Mouse (Mus musculus) thymus, adult 18-20 months (tissue): Measurements from ENCODE around the gene Pced1b.
"Not testable (repeated sequence)": the region's sequence is repeated elsewhere in the genome, so short reads cannot be mapped to it uniquely, and the experiment has no call there.

Source experiments
- DNase-seq, 2 experiments: peaks; one replicate each; pipeline ENCODE4 v3.0.0; 2022; ENCODE audit warnings: mixed read lengths in 2 of 2

Gene Pced1b

DNA sequence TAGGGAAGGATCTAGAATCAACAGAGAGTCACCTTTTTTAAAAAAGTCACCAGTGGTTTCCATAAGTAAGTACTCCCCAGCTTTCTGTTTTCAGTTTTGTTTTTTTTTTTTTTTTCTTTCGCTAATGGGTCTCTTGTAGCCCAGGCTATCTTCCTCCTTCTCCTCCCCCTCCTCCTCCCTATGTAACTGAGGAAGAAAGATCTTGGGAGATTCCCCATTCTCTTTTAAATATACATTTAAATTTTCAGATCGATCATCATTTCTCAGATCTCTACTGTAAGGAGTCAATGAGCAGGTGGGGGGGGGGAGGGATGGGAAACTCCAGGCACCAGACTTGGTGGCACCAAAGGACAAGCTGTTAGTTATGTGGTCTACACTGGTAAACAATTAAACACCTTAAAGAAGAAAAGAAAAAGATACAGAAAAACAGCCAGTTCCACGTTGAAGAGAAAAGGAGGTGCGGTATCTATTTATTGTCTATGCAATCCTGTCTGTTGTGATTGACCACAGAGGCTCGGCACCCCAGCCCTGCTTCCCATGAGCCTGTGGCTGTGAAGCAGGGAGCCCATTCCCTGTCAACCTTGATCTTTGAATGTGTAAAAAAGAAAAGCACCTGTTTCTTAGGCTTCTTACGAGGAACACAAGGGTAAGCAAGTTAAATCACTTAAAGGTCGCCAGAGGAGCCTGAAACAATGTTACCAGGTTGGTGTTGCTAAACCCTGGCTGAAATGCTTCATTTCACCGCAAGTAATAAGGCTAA, 127.4 kb downstream of the Pced1b start:
- DNase-seq: no peak

DNA sequence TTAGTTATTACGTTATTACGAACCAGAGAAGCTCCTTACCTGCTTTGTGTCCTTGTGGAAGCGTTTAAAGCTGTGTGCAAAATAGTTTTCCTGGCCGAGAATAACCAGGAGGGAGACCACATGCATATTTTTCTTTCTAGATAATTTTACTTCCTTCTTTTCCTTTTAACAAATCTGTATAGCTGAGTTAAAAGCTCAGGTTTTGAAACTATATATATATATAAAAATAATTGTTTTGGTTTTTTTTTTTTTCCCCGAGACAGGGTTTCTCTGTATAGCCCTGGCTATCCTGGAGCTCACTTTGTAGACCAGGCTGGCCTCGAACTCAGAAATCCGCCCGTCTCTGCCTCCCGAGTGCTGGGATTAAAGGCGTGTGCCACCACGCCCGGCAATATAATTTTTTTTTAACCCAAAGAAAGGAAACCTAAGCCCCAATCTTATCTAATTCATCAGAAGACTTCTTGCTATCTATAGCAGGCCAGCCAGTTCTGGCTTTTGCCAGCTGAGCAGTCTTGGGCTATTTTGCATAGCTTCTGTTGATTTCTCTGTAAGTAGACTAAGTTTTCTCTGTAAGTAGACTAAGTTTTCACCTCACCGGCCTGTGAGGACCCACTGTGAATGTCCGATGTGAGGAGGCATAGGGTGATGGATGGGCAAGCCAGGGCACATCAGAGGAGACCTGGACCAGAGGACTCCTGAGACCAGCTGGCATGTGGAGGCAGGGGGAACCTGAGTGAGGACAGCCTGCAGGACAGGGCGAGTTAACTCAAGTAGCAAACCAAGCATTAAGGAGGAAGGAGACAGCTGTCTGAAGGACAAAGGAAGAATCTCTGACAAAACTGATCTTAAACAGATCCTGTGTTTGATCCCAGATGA, 128.2 kb downstream of the Pced1b start:
- DNase-seq: no peak

DNA sequence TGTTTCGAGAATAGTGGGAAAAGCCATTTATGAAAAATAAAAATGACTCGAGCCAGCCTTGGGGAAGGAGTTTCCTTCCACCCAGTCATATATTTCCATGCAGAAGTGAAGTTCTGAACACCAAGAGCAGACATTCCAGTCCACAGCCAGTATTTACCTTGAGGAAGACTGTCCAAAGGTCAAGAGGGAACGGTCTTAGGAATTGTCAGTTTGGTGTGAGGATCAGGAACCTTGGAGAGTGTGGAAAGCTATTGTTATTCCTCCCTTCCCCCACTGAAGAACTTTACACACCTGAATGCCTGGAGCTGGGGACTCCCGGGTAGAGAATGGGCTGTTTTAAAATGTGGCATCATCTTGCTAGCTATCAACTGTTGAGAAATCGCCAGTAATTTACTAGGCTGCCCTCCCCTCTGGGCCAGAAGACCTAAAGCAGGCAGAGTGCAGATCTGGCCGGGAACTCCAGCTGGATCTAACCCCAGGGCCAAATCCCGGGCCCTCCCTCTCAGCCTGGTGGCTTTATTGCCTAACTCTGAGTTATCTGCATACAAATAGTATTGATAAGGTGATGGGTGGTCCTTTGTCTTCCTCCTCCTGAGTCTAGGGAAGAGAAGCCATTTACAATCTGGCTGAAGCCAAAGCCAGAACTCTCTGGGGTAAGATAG, 129.3 kb downstream of the Pced1b start:
- DNase-seq: no peak

GRCm38 (mm10) chr15:97376792-97377222, 129.9 kb downstream of the Pced1b start:
- DNase-seq: no peak

GRCm38 (mm10) chr15:97378061-97378460, 131.2 kb downstream of the Pced1b start:
- DNase-seq: no peak

DNA sequence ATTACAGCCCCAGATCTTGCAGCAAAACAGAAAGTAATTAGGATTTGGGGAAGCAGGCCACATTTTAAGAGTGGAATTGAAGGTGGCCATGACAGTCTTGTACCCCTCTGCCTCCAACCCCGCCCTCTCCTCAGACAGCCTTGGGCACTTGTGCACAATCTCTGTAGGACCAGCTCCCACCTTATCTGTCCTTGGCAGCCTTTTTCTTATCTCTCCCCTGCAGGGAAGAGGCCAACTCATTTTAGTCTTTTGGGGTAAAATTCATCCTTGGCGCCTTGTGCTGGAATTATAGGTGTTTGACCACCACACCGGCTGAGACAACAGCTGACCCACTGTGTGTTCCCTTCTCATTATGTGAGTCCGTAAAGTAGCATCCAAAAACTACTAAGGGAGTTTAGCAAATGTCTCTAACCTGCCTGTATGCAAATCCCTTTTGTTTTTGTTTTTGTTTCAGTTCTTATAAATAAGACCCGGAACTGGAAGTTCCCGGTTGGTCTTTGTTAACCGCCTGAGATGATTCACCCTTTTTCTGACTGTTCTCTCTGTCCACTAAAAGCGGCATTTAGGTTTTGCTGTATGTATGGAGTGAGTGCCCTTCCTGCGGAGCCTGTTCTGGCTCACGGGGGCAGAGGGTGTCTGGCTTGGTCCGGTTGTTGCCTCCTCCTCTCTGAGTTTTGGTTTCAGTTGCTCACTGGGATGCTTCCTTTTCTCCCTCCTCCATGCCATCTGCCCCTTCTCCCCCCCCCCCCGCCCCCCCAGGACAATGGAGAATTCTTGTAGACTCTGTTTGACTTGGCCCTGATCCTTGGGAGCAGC, 132.8 kb downstream of the Pced1b start:
- no peak for DNase-seq

DNA sequence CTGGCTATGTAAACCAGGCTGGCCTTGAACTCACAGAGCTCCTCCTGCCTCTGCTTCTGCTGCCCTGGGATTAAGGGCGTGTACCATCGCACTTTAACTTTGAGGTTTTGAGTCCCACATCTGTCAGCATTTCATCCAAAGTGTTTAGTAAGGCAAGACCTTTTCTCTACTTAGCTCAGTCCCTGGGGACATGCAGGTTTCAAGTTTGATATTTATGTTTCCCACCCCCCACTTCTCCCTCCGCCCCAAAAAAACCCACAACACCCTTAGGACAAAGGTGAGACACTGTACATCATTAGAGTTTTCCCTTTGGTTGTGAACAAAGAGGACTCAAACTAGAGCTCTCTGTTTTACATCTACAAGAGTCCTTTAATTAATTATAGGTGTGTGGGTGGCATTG, 135.7 kb downstream of the Pced1b start:
- no peak for DNase-seq

DNA sequence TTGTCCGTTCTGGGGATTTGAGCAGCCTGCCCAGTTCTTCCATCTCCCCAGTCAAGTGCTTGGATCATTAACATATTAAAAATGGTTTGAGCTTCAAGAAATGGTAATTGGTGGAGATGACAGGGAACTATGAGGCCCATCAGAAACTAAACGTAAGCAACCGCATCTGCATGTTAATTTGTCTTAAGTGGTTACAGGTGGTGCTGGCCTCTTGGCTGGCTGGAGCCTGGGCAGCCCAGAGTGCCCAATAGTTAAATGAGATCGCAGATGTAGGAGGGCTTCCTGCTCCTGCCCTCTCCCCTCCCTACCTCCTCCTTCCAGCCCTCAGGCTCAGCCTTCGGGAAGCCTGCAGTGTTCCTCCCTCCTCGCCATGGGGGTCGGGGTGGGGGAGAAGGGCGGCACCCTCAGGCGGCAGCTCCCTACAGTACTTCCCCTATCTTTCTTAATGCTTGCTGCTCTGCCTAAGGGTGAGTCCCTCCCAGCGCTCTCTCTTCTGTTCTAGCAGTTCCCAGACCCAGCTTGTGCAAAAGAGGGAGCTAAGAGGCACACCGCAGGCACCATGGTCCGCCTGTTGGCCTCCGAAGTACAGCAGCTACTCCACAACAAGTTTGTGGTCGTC, 136.7 kb downstream of the Pced1b start:
- DNase-seq: no peak

- DNase-seq: no peak
Observed at GRCm38 (mm10) chr15:97384170-97385018, 137.5 kb downstream of the Pced1b start.

DNA sequence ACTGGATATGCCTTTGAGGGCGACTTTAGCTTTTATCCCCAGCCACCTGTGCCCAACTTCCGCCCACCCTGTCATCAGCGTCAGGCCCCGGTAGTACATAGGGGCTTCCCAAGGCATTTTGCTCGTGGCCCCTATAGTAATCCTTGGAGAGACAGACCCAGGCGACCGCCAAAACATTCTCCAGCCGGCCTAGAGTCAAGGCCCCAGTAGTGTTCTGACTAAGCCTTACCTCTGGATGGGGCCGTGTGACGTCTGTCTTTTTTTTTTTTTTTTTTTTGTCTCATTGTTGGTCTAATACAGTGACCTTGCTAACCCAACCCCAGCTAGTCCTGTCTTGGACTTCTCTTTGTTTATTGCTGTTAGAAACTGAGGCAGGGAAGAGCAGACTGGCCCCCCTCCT, 138.3 kb downstream of the Pced1b start:
- DNase-seq: not testable (repeated sequence)

- DNase-seq: no peak
Observed at GRCm38 (mm10) chr15:97387793-97388192, 140.9 kb downstream of the Pced1b start.

- DNase-seq: no peak
Observed at GRCm38 (mm10) chr15:97389577-97389976, 142.7 kb downstream of the Pced1b start.

DNA sequence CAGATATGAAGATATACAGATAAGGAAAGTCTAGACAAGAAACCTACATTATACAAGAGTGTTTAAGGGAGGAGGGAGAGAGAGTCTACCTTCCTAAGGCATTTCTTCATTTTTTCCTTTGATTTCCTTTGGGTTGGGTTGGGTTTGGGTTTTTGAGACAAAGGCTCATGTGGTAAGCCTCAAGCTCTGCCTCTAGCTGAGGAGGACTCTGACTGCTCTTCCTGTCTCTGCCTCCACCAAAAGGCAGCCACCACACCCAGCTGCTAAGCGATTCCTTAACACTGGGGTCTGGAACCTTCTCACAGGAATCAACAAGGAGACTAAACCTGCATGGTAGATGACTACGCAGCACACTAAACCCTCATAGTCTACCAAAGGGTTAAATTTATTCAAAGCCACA, 143.9 kb downstream of the Pced1b start:
- no peak for DNase-seq

DNA sequence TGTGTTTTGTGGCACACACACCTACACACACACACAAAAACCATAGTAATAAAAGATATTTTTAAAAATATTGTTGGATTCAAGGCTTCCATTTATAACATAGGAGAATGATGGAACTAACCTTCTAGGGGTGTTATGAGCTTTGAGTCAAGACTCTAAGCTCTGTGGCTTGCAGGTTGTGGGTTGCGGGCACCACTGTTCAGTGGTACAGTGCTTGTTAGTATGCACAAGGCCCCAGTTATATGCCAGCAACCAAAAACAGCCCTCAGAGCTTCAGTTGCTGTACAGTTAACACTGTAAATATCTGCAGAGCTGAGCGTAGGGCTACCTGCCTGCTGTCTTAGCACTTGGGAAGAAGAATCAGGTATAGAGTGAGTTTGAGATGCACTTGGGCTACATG, 144.5 kb downstream of the Pced1b start:
- no peak for DNase-seq

DNA sequence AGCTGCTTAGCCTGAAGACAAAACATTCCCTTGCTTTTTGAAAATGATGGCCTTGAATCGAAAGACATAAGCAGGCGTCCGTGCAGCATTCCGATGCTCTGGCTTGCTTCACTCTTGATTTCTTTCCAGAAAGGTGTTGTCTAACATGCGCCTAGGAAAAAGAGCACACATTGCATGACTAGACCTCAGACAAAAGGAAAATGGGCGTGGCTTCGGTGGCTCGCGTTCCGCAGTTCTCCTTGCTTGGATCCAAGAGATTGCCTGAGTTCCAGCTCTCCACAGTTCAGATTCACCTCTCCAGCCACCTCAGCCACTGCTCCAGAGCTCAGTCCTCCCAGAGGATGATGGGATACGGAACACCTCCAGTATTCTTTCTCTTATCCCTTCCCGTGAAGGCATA, 147.7 kb downstream of the Pced1b start:
- DNase-seq: no peak

- DNase-seq: no peak
Observed at GRCm38 (mm10) chr15:97396586-97397299, 149.8 kb downstream of the Pced1b start.

DNA sequence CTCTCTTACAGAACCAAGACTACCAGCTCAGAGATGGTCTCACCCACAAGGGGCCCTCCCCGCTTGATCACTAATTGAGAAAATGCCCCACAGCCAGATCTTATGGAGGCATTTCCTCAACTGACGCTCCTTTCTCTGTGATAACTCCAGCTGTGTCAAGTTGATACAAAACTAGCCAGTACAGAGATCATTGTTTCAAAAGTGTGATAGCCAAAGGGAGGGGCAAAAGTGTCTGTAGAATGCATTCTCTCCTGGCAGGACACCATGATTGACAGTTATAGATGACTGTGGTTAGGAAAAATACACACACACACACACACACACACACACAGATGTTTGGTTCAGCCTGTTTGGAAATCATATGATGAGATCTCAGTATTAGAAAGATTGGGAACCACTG, 150.9 kb downstream of the Pced1b start:
- DNase-seq: no peak

GRCm38 (mm10) chr15:97400866-97401265, 154.0 kb downstream of the Pced1b start:
- DNase-seq: no peak

DNA sequence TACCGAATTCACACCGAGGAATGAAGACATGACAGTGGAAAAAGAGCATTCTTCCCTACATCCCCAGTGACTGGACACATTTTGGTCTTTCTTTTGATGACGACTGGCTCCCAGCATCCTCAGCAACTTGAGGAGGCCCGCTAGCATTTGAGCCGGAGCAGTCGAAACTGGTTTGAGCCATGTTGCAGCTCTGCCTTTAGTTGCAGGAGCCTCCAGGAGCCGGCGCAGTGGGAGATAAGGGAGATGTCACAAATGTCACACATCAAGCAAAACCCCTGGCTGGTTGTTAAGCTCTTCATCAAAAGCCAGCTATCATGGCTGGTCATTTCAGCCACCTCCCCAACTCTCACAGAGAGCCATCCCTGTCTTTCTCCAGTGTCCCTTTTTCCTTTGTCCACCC, 157.6 kb downstream of the Pced1b start:
- no peak for DNase-seq

GRCm38 (mm10) chr15:97404998-97405397, 158.1 kb downstream of the Pced1b start:
- DNase-seq: no peak

DNA sequence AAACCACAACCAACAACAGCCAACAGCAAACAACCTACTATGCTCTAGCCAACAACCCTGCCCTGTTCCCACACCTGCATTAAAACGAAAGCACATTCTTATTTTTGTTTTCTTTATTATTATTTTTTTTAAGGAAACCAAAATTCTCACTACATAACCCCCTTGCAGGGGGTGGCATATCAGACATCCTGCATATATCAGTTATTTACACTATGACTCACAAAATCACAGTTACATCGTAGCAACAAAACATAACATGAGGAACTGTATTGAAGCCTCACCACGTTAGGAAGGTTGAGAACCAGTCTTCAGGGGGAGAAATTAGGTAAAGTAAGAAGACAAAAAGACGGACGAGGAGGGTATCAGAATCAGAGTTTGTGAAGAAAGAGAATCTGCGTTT, 159.2 kb downstream of the Pced1b start:
- no peak for DNase-seq
